Mouse (Mus musculus) urinary bladder, postnatal 14 days (tissue): ENCODE measurements around the gene Lhfp.
"Not testable (repeated sequence)": the region's sequence is repeated elsewhere in the genome, so short reads cannot be mapped to it uniquely, and the experiment has no call there.

Experiments
- DNase-seq: peaks from one replicate; pipeline ENCODE4 v3.0.0; 2021; ENCODE audit warnings: low spot score

Lhfp gene

DNA sequence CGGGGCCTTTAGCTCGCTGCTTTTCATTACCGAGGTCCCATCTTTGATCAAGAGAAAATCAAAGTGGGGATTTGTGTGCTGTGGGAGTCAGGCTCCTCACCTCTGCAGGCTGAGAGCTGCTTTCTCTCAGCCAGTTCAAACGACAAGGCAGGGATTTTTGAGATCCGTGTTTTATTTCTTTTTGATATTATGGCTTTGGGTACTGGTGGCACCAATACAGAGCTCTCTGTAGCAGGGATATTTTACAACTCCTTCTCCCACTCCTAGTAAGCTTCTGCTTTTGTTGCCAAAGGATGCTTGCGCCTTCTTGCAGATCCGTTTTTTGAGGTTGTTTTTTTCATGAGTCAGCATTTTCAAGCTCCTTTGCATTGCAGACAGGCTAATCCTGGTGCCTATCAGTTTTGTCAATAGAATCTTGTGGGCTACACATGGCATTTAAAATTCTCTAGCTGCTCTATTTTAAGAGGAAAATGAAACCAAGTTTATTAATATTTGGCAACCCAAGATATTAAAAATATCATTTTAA is 172.5 kb downstream of the Lhfp start:
- DNase-seq = no peak

DNA sequence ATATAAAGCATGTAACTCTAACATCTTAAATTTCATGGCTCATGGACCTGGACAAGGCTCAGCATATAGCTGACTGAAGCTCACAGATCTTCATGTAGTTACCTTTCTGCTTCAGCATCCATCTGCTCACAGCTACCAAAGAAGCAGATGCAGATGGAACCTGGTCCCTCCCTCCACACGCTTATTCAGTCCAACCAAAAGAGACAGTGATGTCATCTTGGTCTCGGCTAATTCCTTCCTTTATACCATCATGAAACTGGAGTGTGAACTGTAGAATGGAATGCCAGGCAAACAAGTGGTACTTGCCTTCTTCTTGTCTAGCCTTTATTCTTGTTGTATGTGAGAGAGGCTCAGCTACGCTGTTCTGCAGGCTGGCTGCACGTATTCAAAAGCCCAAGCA is 173.1 kb downstream of the Lhfp start:
- no peak for DNase-seq

DNA sequence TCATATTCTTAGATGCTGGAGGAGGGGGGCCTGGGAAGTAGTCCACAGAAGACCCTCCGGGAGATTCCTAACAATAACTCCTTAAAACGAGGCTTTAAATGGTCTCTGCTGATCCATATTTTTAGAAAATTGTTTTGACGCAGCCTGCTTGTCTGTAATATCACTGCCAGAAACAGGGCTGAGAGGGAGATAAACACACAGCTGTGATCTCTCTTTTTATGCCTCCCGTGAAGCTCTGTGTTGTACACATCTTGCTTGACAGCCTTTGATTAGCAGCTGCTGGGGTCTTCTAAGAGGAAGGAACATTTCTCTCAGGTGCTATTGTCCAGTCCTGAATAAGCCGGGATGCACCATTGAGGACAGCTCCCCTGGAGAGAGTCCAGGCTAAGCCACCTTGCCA is 176.4 kb downstream of the Lhfp start:
- no peak for DNase-seq

DNA sequence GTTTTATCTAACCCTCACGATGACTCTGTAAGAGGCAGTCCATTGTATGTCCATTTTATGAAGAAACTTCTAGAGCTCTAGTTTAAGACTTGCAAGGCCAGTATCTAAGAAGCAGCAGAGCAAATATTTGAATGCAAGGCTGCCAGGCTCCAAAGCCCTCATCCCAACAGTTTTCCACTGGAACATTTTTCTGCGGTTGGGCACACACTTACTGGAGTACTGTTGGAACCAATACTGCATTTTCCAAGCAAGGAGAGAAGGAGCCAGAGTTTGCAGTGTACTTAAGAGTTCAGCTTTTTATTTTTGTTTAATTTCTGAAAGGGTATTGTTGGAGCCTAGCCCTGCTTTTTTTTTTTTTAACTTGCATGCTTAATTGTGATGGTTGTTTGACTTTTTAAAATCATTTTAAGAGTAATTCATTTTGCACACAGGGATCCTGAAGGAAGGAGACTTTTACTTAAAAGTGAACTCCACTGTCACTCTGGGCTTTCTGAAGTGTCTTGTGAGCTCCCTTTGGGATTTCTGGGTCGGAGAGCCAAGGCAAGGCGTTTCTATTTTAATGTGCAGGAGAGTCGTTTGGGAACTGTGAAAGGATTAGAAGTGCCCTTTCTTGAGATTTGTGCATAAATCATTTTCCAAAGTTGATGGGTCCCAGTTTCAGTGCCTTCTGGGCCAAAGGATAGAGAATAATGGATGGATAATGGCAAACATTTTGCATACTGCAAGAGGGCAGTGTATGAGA is 180.4 kb downstream of the Lhfp start:
- no peak for DNase-seq

DNA sequence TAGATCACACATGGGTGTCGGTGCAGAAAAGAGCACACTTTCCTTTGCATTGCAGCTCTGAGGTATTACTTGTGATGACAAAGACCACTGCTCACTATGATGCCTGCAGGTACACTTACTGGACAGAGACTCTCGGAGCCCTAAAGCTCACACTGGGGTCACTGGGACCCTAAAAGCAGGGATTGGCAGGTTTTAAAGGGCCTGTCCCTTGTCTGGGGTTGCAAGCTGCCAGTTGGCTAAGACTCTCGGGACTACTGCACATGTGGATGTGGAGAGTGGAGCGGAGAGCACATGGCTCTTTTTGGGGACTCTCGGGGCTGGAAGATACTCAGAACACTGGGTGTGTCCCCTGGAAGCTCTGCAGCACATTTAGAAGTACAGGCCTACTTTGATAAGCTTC is 182.8 kb downstream of the Lhfp start:
- no peak for DNase-seq

DNA sequence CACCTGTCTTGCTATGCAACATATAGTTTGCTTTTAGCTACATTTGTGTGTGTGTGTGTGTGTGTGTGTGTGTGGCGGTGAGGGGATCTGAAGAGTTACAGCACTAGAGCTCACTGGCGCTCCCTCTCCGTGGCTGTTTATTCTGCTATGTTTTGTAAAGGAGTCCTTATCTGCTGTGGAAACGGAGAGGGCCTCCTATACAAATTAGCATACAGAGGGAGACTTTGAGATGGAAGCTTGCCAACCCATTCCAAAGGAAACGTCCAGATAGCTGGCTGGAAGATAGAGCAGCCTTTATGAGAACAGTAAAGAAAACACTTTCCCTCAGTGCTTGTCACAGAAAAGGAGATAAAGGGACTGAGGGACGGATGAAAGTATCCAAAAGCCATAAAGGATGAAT is 184.4 kb downstream of the Lhfp start:
- DNase-seq = no peak

DNA sequence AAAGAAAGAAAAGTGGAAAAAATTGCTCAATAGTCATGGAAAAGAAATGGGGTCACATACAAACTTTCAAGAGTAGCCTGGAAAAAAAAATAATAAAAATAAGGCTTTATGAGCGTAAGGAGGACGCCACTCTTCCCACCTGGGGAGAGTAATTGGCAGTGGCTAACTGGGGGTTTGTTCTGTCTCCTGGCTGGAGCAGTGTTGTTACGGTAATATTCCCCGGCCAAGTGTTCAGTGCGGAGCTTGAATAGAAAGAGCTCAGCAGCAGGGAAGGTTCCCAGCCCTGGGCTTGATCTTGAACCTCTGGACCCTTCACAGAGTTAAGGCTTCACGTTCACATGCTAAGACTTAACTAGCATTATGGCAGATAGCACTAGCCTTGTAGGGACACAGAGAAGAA is 184.9 kb downstream of the Lhfp start:
- DNase-seq = no peak

DNA sequence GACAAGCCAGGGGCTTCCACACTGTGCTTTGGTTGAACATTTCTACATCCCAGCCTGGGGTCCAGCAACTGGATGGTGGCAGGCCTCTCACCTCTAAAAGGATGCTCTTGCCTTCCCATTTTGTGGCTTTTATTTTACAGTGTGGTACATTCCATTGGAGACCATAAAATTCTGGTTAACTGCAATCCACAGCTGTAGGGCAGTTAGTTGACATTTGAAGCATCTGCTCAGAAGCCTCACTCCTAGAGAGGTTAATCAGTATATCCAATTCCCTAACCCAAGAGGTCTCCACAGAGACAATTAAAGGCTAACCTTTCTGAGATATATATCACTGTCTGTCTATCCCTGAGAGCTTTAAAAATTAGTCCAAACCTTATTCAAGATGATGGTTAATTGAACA is 186.5 kb downstream of the Lhfp start:
- no peak for DNase-seq

DNA sequence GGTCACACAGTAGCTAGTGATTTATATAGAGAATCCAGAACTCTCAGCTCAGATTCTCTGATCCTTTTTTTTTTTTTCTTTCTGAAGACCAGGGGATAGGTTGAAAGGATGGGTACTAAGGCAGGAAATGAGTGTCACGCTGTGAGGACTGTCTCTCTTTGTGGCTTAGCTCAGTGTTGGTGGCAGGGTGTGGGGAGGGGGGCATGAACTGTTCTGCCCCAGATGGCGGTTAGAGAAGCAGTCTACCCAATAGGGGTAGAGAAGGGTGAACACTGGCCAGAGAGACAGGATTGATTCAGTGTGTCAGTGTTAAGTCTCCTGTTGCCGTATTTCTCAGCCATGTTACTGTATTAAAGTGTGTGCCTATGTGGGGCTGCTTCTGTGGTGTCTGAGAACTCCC is 189.2 kb downstream of the Lhfp start:
- DNase-seq = no peak

DNA sequence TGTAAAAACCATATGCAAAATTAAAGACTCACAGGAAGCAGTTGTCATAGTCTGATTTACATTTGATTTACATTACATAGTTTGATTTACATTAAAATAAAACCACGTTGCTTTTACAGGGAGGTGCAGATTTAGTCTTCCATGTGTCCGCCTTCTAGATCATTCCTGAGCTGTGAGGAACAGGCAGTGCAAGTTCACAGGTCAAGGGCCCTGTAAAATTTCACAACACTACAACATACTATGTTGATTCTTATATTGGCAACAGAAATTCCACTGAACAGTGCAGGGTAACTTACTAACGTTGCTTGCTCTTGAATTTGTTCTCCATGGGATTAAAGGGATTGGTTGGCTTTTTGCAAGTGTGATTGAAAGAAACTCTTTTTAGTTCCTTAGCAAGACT is 189.8 kb downstream of the Lhfp start:
- no peak for DNase-seq

DNA sequence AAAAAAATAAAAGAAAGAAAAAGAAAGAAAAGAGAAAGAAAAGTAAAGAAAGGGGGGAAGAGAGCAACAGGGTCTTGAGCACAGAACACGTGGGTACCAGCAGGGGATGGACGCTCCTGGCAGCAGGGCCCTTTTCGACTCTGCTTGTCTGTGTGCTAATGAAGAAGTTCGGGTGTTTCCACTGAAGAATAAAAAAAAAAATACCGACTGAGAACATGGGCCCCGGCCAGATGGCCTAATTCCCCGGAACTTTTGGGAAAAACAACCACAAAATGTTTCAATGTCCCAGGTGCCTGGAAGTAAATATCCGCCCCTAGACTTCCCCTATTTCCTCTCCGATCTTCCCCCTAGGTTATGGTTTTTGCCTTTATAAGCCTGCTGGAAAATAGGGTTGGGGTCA is 191.1 kb downstream of the Lhfp start:
- not testable (repeated sequence) for DNase-seq

DNA sequence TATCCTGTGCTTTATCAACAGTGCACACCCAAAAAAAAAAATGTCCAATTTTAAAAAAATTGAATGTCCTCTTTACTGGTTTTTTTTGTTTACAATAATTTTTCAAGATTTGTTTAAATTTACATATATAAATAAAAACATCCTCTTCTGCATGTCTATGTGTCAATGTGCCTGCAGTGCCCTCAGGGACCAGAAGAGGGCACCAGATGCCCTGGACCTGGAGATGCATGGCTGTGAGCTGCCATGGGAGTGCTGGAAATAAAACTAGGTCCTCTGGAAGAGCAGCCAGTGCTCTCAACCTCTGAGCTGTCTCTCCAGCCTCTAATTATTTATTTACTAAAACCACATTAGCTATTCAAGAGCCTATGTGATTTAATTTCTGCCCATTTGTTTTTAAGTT is 193.4 kb downstream of the Lhfp start:
- DNase-seq = no peak

DNA sequence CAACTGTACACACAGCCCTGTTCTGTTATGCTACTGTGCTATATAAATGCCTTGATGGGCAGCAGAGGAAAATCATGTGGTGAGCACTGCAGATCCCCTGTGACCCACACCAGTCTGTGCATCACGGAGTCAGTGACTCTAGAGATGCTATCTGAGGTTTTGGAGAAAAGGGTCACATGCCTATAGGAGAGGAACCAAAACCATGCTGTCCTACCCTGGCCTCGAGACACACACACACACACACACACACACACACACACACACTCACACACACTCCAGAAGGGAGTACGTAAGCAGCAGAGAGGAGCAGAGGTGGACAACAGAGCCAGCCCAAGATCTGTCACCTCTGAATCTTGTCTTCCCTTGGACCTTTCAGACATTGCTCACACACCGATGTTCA is 195.1 kb downstream of the Lhfp start:
- DNase-seq = no peak

DNA sequence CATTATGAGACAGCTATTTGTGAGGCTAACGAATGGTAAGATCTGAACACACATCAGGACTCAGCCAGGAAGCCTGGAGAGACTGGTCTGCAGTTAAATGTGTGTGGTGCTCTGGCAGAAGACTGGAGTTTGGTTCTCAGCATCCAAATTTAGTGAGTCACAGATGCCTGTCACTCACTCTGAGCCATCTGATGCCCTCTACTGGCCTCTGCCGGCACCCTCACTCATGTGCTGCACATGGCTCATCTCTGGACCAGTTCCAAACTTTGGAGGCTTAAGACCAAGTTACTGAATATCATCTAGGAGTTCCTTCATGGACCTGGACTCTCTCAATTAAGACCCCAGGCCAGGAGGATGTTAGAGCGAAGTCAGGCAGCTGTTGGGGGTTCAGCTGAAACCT is 198.8 kb downstream of the Lhfp start:
- DNase-seq = no peak

DNA sequence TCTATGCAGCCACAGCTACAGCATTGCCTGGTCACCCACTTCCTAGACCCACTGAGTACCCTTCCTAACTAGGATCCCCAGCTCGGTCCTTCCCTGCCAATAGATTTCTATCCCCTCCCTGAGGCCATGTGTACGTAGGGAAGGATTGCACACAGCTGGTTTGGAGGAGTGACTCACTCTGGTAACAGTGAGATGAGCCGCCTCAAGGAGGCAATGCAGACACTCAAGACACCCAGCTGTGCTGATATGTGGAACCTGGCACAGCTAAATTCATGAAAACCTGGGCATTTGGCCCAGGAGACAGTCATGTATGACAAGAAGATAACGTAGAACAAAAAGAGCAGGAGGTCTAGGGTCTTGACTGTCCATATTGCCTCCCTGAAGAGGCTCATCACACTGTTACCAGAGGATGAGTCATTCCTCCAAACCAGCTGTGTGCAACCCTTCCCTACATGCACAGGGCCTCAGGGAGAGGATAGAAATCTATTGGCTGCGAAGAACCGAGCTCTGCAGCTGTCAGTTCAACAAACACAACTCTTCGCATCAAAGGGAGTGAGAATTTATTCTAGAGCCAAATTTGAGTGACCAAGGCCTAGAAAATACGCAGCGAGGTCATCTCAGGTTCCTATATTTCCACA is 204.4 kb downstream of the Lhfp start:
- DNase-seq = no peak

DNA sequence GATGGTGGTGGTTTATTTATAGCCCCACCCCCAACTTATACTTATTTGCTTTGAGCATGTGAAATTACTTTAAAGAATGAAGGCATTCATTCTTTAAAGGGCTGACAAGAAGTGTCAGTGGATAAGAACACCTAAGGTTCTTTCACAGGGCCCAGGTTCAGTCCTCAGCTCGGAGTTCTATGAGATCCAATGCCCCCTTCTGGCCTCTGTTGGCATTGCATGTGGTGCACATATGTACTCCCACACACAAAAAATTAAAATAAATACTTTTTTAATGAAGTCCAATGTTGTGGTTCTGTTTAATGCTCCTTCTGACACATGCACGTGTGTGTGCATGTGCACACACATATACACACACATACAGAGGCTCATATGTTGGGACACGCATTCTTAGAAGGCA is 205.8 kb downstream of the Lhfp start:
- DNase-seq = peak; percentile 39

DNA sequence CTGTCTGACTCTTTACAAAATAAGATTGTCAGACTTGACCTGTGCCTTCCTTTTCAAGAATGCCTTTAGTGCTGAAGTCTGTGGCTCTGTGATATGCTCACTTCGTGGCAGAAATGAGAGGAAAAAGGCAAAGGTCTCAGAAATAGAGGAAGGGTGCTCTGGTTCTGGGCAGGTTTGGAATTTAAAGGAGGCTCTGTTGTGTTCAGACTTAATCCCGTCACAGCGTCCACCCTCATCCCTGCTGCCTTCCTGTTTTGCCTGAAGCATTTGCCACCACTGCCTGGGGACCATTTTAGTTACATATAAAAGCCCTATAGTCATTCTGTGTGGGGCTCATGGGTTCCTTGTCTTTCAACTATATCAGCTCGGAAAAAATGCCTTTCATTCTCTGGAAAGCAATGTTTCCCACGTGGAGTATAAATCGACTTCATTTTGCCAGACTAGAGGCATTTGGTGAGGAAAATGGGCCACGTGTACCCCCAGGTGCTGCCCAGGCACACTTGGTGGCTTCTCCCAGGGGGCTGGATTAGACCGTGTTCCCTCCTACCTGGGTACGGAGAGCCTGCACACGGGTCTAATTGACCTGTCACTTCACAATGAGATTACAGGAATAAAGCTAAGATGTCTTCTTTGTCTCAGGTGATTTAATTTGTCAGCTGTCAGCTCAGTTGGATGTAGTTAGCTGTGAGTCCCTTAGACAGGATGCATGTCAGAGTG is 207.0 kb downstream of the Lhfp start:
- DNase-seq = no peak

DNA sequence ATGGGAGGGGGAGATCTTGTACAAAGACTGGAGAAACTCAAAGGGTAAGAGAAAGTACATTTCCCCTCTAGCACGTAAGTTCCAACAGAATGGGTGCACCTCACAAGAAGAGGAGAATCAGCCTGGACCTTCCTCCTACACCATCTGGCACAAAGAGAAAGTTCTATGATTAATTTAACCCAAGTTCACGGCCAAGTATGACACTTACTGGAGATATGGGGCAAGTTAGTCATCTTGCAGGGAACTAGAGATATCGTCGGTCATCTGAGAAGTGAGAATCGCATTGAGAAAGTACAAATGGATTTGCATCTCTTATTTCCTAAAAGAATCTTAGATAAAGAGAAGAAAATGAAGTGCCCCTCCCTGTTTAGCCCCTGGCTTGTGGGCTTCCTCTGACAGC is 211.2 kb downstream of the Lhfp start:
- no peak for DNase-seq

DNA sequence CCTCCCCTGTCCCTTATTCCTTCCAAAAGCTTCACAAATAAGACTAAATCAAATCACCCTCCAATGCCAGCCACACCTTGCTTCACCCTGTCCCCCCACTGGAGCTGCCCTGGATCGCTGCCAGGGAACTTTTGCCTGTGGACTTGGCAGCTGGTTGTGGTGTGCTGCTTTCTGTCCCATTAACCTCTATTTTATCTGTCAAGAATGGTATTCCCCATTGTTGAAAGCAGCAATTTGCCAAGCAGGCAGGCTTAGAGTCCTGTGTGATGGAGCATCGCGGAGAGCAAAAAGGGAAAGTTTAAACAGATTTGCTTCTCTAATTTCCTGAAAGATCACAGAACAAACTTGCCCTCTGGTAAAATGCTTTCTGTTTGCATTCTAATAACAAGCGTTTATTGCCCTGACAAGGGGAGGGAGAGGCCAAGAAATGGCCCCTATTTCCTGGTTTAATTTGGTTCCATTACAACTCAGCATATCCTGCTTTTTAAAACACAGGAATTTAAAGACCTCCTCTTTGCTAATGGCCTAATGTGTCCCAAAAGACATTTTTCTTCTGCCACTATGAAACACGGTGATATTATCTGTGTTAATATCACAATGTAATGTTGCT is 212.0 kb downstream of the Lhfp start:
- DNase-seq = peak; percentile 41

DNA sequence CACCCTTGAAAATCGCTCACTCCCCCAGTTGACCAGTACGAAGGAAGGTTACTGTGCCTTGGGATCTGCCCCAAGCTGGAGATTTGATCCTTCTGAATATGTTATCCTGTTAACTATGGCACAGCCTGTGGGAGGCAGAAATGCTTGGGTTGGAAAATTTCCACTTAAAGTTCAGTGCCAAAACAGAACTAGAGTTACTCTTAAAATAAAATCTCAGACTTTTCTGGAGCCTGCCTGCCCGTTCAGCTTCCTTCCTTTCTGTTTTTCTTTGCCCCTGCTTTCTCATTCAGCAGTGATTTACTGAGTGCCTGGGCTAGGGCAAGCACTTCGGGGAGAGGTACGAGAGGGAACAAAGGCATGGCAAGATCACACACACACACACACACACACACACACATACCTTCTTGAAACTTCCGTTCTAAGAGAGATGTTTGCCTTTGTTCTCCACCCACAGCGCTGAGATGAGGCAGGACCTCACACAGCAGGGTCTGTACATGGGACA is 217.4 kb downstream of the Lhfp start:
- no peak for DNase-seq

DNA sequence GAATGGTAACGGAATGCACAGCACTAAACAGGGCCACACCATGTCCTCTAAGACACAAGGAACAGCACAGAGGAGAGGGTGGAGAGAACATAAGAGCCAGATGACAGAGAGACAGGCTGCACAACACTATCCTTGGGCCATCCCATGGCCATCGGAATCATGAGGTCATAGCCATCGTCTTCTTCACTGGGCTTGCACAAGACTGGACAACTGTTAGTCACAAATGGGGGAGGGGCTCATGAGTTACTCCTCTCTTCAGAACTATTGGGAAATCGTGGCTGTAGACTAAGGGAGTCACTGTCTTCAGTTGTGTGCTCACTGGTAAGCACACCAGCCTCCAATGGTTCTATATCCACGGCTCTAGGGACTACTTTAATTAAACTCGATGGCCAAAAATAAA is 224.8 kb downstream of the Lhfp start:
- DNase-seq = no peak

DNA sequence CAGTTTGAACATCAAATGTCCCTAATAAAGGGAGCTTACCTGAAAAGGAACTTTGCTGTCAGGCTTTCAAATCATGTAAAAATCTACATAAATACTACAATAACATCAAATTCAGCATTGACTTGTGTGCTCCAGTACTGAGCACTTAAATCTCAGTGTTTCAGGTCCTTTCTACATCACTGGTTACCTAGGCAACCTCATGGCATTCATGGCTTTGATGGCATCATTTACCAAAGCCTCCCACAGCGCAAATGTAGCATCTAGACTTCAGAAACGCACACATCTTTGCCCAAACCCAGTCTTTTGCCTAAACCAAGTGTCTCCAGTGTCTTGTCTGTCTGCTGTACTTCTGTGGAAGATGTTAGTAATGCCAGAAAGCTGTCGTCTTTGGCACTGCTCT is 225.7 kb downstream of the Lhfp start:
- DNase-seq = no peak

DNA sequence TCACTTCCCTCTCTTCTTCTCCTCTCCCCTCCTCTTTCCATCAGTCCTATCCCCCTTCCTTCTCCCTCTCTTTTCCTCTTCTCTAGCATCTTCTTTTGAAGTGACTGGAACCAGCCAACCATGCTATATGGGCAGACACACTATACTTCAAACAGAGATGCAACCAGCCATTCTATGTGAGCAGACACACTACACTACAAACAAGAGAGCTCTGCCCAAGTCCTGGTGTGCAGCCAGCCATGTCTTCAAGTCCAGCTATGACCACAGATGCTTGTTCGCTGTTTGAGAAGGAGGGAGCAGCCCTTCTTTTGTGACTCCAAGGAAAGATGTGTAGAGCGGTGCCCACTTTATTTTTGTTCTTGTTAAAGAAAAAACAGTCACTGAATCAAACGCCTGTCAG is 231.9 kb downstream of the Lhfp start:
- no peak for DNase-seq
